Mouse (Mus musculus) ES-Bruce4 (cell line): Measurements from ENCODE around the gene Fads6. TPM values are rescaled to one million over a fixed set of nuclear protein-coding genes. Genes with fewer than 3 reads are reported as not detected.
A peak's percentile ranks its signal among the peaks of the same experiment; 100 is the strongest.

Experiments used
- H3K27ac ChIP-seq: 2 replicates; pipeline ENCODE4 v1.5.1; 2012; ENCODE audit warnings: low read length, inconsistent platforms; ENCODE audit not compliant: insufficient read depth
- H3K27me3 ChIP-seq: 2 replicates; pipeline ENCODE4 v1.6.1; 2012; ENCODE audit warnings: mild to moderate bottlenecking, low read length, inconsistent platforms; ENCODE audit not compliant: control insufficient read depth, poor library complexity, insufficient read depth, severe bottlenecking
- H3K36me3 ChIP-seq: 2 replicates; pipeline ENCODE4 v1.6.1; 2012; ENCODE audit warnings: inconsistent platforms, mild to moderate bottlenecking, low read length, moderate library complexity; ENCODE audit not compliant: control insufficient read depth, poor library complexity, insufficient read depth, severe bottlenecking
- H3K4me1 ChIP-seq: one replicate; pipeline ENCODE4 v1.8.1; 2011; ENCODE audit warnings: low read length; ENCODE audit not compliant: control insufficient read depth, insufficient read depth
- H3K4me3 ChIP-seq: 2 replicates; pipeline ENCODE4 v1.5.1; 2011; ENCODE audit warnings: low read depth, mild to moderate bottlenecking, low read length
- H3K9ac ChIP-seq: 2 replicates; pipeline ENCODE4 v1.6.1; 2012; ENCODE audit warnings: low read depth, mild to moderate bottlenecking, inconsistent platforms; ENCODE audit not compliant: poor library complexity, severe bottlenecking
- H3K9me3 ChIP-seq: replicated peaks from 2 replicates; pipeline ENCODE4 v1.6.1; 2012; ENCODE audit warnings: mild to moderate bottlenecking, low read length, inconsistent platforms; ENCODE audit not compliant: control insufficient read depth, poor library complexity, insufficient read depth, severe bottlenecking
- CTCF ChIP-seq: IDR thresholded peaks from one replicate; pipeline ENCODE4 v1.8.1; 2011; ENCODE audit warnings: low read depth, low read length
- EP300 ChIP-seq: IDR thresholded peaks from 2 replicates; pipeline ENCODE4 v1.6.1; 2011; ENCODE audit warnings: low read depth, low read length; ENCODE audit not compliant: insufficient read depth
- POLR2A ChIP-seq: IDR thresholded peaks from one replicate; pipeline ENCODE4 v1.8.1; 2011; ENCODE audit warnings: low read length; ENCODE audit not compliant: insufficient read depth
- polyA plus RNA-seq: library from polyadenylated mRNA; stranded (reverse); fragments of >200 nt; gene quantifications from 2 replicates; pipeline ENCODE4 v1.2.4, GENCODE M21; 2011; ENCODE audit warnings: low read depth; ENCODE audit not compliant: missing spikeins, insufficient read depth, insufficient read length

The Fads6 gene
- polyA plus RNA-seq, 1 experiment: 6.7 TPM

DNA sequence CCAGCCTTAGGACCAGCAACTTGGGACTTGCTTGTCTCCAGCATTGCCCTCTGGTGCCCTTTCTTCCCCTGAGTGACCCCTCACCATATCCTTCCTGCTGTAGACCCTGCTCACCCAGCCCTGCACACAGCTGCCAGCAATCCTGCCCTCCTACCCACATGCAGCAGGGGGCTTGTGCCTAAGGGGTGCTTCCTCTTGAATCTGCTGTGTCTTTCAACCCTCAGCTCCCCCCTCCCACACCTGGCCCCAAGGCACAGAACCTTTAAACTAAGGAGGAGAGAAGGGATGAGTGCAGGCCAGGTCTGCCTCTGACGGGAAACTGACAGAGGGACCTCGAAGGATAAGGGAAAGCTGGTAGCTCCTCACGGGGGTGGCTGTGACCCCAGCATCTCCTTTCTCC lies 54.7 kb downstream of the Fads6 start:
- Histone ChIP-seq H3K4me3 (no peak overlapping the region), H3K9me3 (no peaks in the 10 kb centered on the region), H3K9ac (no peak overlapping the region), H3K27ac (no peak overlapping the region), H3K27me3 (no peaks in the 10 kb centered on the region), H3K4me1 (peaks cover 10% of the 10 kb centered on the region), H3K36me3 (0 out of 2 replicates have a peak, but pooled peaks cover 2% of the 10 kb centered on the region)
- TF ChIP-seq EP300: no peak
- no peak for TF ChIP-seq POLR2A
- no peak for TF ChIP-seq CTCF

DNA sequence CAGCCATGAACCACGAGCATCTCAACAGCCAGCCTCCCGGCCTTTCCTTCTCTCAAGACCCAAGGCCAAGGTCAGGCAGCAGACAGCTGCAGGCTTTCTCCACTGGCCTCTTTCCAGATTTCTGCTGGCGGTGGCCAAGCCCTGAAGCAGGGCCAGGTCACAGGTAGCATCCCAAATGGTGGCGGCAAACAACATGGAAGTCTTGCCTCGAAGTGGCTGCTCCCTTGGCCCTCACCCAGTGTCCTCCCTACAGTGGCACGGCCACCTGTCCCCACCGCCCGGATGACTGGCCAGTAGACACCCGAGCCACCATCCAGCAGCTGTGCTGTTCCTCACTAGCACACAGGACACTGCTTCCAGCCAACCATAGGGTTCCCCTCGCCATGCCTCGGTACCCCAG lies 56.1 kb downstream of the Fads6 start:
- Histone ChIP-seq H3K9ac (no peak overlapping the region), H3K4me3 (no peak overlapping the region), H3K27ac (no peak overlapping the region), H3K4me1 (peaks cover 5% of the 10 kb centered on the region), H3K27me3 (no peaks in the 10 kb centered on the region), H3K36me3 (0 out of 2 replicates have a peak, but pooled peaks cover 2% of the 10 kb centered on the region), H3K9me3 (no peaks in the 10 kb centered on the region)
- no peak for TF ChIP-seq POLR2A
- no peak for TF ChIP-seq EP300
- no peak for TF ChIP-seq CTCF

DNA sequence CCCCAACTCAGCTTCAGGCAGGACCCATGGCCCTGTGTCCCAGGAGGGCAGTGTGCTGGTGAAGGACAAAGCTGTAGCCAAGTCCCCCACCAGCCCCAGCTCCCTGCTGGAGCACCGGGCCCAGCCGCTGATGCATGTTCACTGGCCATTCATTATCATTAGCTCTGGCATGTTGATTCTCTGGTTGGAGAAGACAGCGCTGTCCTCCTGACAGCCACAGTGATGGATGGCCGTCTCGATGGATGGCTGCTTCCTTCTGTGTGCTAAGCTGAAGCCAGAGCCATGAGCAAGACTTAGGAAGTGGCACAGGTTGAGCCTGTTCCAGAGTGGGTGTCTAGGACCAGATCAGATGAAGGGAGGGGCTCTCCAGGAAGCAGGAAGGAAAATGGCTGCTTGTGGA lies 60.9 kb downstream of the Fads6 start:
- Histone ChIP-seq H3K4me3 (no peak overlapping the region), H3K27me3 (no peaks in the 10 kb centered on the region), H3K9ac (no peak overlapping the region), H3K27ac (no peak overlapping the region), H3K4me1 (peaks cover 3% of the 10 kb centered on the region), H3K9me3 (no peaks in the 10 kb centered on the region), H3K36me3 (no peaks in the 10 kb centered on the region)
- TF ChIP-seq POLR2A (no peak), EP300 (no peak), CTCF (no peak)

GRCm38 (mm10) chr11:115234320-115235044 lies 63.0 kb downstream of the Fads6 start:
- H3K27me3 ChIP-seq: no peaks in the 10 kb centered on the region
- TF ChIP-seq CTCF (no peak), EP300 (no peak), POLR2A (no peak)
- no peaks in the 10 kb centered on the region for H3K36me3 ChIP-seq
- no peak overlapping the region for H3K27ac ChIP-seq
- no peak overlapping the region for H3K4me3 ChIP-seq
- no peaks in the 10 kb centered on the region for H3K9me3 ChIP-seq
- H3K4me1 ChIP-seq: peaks cover 3% of the 10 kb centered on the region
- H3K9ac ChIP-seq: no peak overlapping the region

GRCm38 (mm10) chr11:115233526-115234290 lies 63.8 kb downstream of the Fads6 start:
- no peaks in the 10 kb centered on the region for H3K36me3 ChIP-seq
- no peaks in the 10 kb centered on the region for H3K27me3 ChIP-seq
- H3K9ac ChIP-seq: no peak overlapping the region
- peaks cover 6% of the 10 kb centered on the region for H3K4me1 ChIP-seq
- TF ChIP-seq CTCF (peak; percentile 1), POLR2A (no peak)
- no peak overlapping the region for H3K4me3 ChIP-seq
- H3K27ac ChIP-seq: no peak overlapping the region
- no peaks in the 10 kb centered on the region for H3K9me3 ChIP-seq

GRCm38 (mm10) chr11:115232889-115233288 lies 64.6 kb downstream of the Fads6 start:
- Histone ChIP-seq H3K27me3 (no peaks in the 10 kb centered on the region), H3K27ac (no peak overlapping the region), H3K9ac (no peak overlapping the region), H3K4me3 (no peak overlapping the region), H3K9me3 (no peaks in the 10 kb centered on the region), H3K4me1 (peaks cover 8% of the 10 kb centered on the region), H3K36me3 (no peaks in the 10 kb centered on the region)
- no peak for TF ChIP-seq CTCF
- TF ChIP-seq POLR2A: no peak
- no peak for TF ChIP-seq EP300
